Mouse (Mus musculus): Measurements from ENCODE around the gene E330017A01Rik.

GRCm38 (mm10) chr16:58682046-58682445 is 43.5 kb upstream of the E330017A01Rik start:
- TF ChIP-seq CTCF (IDR thresholded peaks at IDR 0.05; ENCODE audit: low read depth) (no peak), EP300 (IDR thresholded peaks at IDR 0.05; ENCODE audit: low read depth) (no peak)

All from liver, postnatal 0 days (tissue).